Mouse (Mus musculus): ENCODE measurements around the gene Psd4.

DNA sequence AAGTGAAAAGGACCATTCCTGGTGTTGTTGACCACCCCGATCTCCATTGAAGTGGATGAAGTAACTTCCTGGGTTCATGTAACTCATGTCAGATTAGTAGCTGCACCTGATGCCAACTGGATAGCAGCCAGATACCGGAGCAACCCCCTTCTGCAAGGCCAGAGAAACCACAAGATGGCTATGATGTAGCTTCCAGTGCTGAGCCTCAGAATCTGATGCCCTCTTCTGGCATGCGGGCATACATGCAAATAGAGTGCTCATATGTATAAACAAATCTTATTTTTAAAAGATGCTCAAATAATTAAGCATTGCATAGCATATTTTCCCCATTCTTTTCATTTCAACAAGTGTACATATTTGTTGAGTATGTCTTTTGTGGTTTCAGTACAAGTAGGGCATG is 3.6 kb upstream of the Psd4 start:
- no peak for TF ChIP-seq CTCF (conservative IDR thresholded peaks at IDR 0.05; ENCODE audit: insufficient read depth, insufficient read length, low read depth, low read length)
- no peak for TF ChIP-seq POLR2A (IDR thresholded peaks at IDR 0.05; ENCODE audit: low read depth, low read length)

All from kidney, adult 2 months (tissue).